Mouse (Mus musculus) liver, embryonic 14.5 days (tissue): ENCODE data around the gene Lgals7. TPM values are rescaled to one million over a fixed set of nuclear protein-coding genes. Genes with fewer than 3 reads are reported as not detected.

Experiments
- ATAC-seq: fragments of 200-750 bp; cut with Nextera tagmentation; 2 replicates; pipeline ENCODE4 v1.8.0; 2017; ENCODE audit warnings: moderate number of reproducible peaks, mild to moderate bottlenecking, moderate library complexity; ENCODE audit not compliant: insufficient read depth
- DNase-seq, 3 experiments: peaks; one replicate each; pipeline ENCODE4 v3.0.0-alpha.2; 2012 to 2013; ENCODE audit warnings: low read depth in 3 of 3, low spot score in 3 of 3
- H3K27ac ChIP-seq: fragments of 300-500 bp; sonication (generic); 2 replicates; pipeline ENCODE4 v1.5.1; 2014; ENCODE audit warnings: moderate library complexity, mild to moderate bottlenecking, control low read depth, inconsistent platforms
- H3K27me3 ChIP-seq: fragments of 300-500 bp; sonication (generic); 2 replicates; pipeline ENCODE4 v1.6.1; 2014; ENCODE audit warnings: mild to moderate bottlenecking, low read length, moderate library complexity; ENCODE audit not compliant: control insufficient read depth, insufficient read depth
- H3K36me3 ChIP-seq: fragments of 300-500 bp; sonication (generic); replicated peaks from 2 replicates; pipeline ENCODE4 v1.6.1; 2014; ENCODE audit warnings: low read depth; ENCODE audit not compliant: control insufficient read depth, insufficient read depth
- H3K4me1 ChIP-seq, 2 experiments: fragments of 200-500 bp in 1 of 2; fragments of 300-500 bp in 1 of 2; sonication (generic) in 1 of 2; replicated peaks; 2 replicates each; pipeline ENCODE4 v1.6.1; 2012 to 2014; ENCODE audit warnings: antibody characterized with exemption in 1 of 2, inconsistent platforms in 1 of 2, low read length in 1 of 2; ENCODE audit not compliant: control insufficient read depth in 2 of 2, insufficient read depth in 2 of 2
- H3K4me2 ChIP-seq: fragments of 300-500 bp; sonication (generic); 2 replicates; pipeline ENCODE4 v1.6.1; 2014; ENCODE audit warnings: low read depth, mild to moderate bottlenecking, control low read depth, moderate library complexity
- H3K4me3 ChIP-seq, 2 experiments: fragments of 200-500 bp in 1 of 2; fragments of 300-500 bp in 1 of 2; sonication (generic) in 1 of 2; 2 replicates each; pipeline ENCODE4 v1.5.1; 2012 to 2014; ENCODE audit warnings: low read depth in 2 of 2, low read length in 2 of 2, mild to moderate bottlenecking in 2 of 2, control low read depth in 1 of 2, inconsistent platforms in 1 of 2, moderate library complexity in 1 of 2; ENCODE audit not compliant: insufficient read depth in 1 of 2
- H3K9ac ChIP-seq: fragments of 300-500 bp; sonication (generic); replicated peaks from 2 replicates; pipeline ENCODE4 v1.6.1; 2014; ENCODE audit warnings: mild to moderate bottlenecking, control low read depth, moderate library complexity
- H3K9me3 ChIP-seq: fragments of 300-500 bp; sonication (generic); 2 replicates; pipeline ENCODE4 v1.6.1; 2016; ENCODE audit warnings: low read length, mixed read lengths; ENCODE audit not compliant: control insufficient read depth
- CTCF ChIP-seq: IDR thresholded peaks from 2 replicates; pipeline ENCODE4 v1.5.1; 2016; ENCODE audit warnings: antibody characterized with exemption, low read depth, control low read depth
- EP300 ChIP-seq: IDR thresholded peaks from 2 replicates; pipeline ENCODE4 v1.6.1; 2016; ENCODE audit warnings: antibody characterized with exemption, low read depth
- WGBS: fragments of 180-500 bp; shearing (Covaris S2); extraction: QIAGEN DNeasy Blood & Tissue Kit; methylation state at CpG from one replicate; pipeline ENCODE4 v1.1.7; 2014; ENCODE audit not compliant: insufficient replicate concordance; 5-methylcytosine and 5-hydroxymethylcytosine counted together
- polyA plus RNA-seq, 2 experiments: library from polyadenylated mRNA; depleted of rRNA in 1 of 2; stranded (reverse) in 1 of 2; unstranded in 1 of 2; fragments of >200 nt; fragmentation: Nextera tagmentation in 1 of 2; extraction: Ambion mirVana in 1 of 2; gene quantifications; 2 replicates each; pipeline versions ENCODE4 v1.2.1 to v1.2.3; 2012 to 2014

Gene Lgals7
- polyA plus RNA-seq, 2 experiments = 0.42 TPM; not detected in 1

- DNase-seq (no peak), ATAC-seq (no peak)
- TF ChIP-seq EP300 = no peak
- TF ChIP-seq CTCF = no peak
- Histone ChIP-seq H3K9ac (no peak overlapping the region), H3K4me3 (no peak overlapping the region), H3K4me1 (peaks cover 0 to 1% of the 10 kb centered on the region in 2 experiments; a peak in 2 of 4 replicates), H3K36me3 (no peaks in the 10 kb centered on the region), H3K4me2 (no peak overlapping the region), H3K27me3 (no peaks in the 10 kb centered on the region), H3K9me3 (no peaks in the 10 kb centered on the region), H3K27ac (no peak overlapping the region)
- 66% methylated on average over 9 of the region's 9 CpGs for WGBS
Observed at GRCm38 (mm10) chr7:28838331-28838730, 25.3 kb upstream of the Lgals7 start.

GRCm38 (mm10) chr7:28847273-28847672 is 16.4 kb upstream of the Lgals7 start:
- WGBS = 61% methylated on average over 1 of the region's 1 CpGs
- H3K4me2 ChIP-seq = no peak overlapping the region
- no peak overlapping the region for H3K9ac ChIP-seq
- H3K4me3 ChIP-seq = no peak overlapping the region
- no peaks in the 10 kb centered on the region for H3K36me3 ChIP-seq
- TF ChIP-seq EP300 = no peak
- no peak for TF ChIP-seq CTCF
- H3K9me3 ChIP-seq = no peaks in the 10 kb centered on the region
- no peak for DNase-seq
- no peaks in the 10 kb centered on the region for H3K27me3 ChIP-seq
- ATAC-seq = no peak
- no peaks in the 10 kb centered on the region for H3K4me1 ChIP-seq
- no peak overlapping the region for H3K27ac ChIP-seq

- ATAC-seq (no peak), DNase-seq (no peak)
- no peak overlapping the region for H3K4me2 ChIP-seq
- no peak for TF ChIP-seq EP300
- TF ChIP-seq CTCF = no peak
- no peaks in the 10 kb centered on the region for H3K4me1 ChIP-seq
- no peak overlapping the region for H3K4me3 ChIP-seq
- no peaks in the 10 kb centered on the region for H3K9me3 ChIP-seq
- H3K27me3 ChIP-seq = no peaks in the 10 kb centered on the region
- 33% methylated on average over 1 of the region's 1 CpGs for WGBS
- H3K9ac ChIP-seq = no peak overlapping the region
- no peaks in the 10 kb centered on the region for H3K36me3 ChIP-seq
- H3K27ac ChIP-seq = no peak overlapping the region
Observed at GRCm38 (mm10) chr7:28849700-28850236, 13.9 kb upstream of the Lgals7 start.

- no peak for TF ChIP-seq EP300
- no peak for TF ChIP-seq CTCF
- H3K36me3 ChIP-seq = no peaks in the 10 kb centered on the region
Observed at GRCm38 (mm10) chr7:28850642-28851041, 13.0 kb upstream of the Lgals7 start.

GRCm38 (mm10) chr7:28859953-28860352 is 3.7 kb upstream of the Lgals7 start:
- Histone ChIP-seq H3K4me3 (no peak overlapping the region), H3K36me3 (no peaks in the 10 kb centered on the region), H3K4me1 (peaks cover 0 to 2% of the 10 kb centered on the region in 2 experiments; a peak in 2 of 4 replicates), H3K4me2 (no peak overlapping the region), H3K9ac (no peak overlapping the region), H3K9me3 (no peaks in the 10 kb centered on the region; the same call in 1 of the 2 replicates), H3K27ac (no peak overlapping the region), H3K27me3 (no peaks in the 10 kb centered on the region)
- DNase-seq = no peak
- no peak for ATAC-seq
- no peak for TF ChIP-seq EP300
- no peak for TF ChIP-seq CTCF
- WGBS = 81% methylated on average over 2 of the region's 2 CpGs

More at GRCm38 (mm10) chr7:28850642-28851041, 13.0 kb upstream of the Lgals7 start:
- H3K4me1 ChIP-seq = no peaks in the 10 kb centered on the region
- DNase-seq (no peak), ATAC-seq (no peak)
- H3K4me3 ChIP-seq = no peak overlapping the region
- no peak overlapping the region for H3K4me2 ChIP-seq
- no peak overlapping the region for H3K27ac ChIP-seq
- H3K27me3 ChIP-seq = no peaks in the 10 kb centered on the region
- no peaks in the 10 kb centered on the region for H3K9me3 ChIP-seq
- WGBS = 48% methylated on average over 4 of the region's 4 CpGs
- H3K9ac ChIP-seq = no peak overlapping the region
